In genomic region chr4:140605247-140605646, GRCm38 (mm10) we compare ENCODE assay signal across 11 mouse cellular contexts.
A peak's percentile ranks its signal among the peaks of the same experiment; 100 is the strongest.
DNase-seq lines count a peak whose midpoint lies in the region; ATAC-seq lines count a peak whose summit lies in the region.
"Had no signal": no experiment of that assay in that cellular context is flagged by ENCODE, and none has a peak within 500 bp of the region (broad histone marks: within the 10 kb centered on the region; RNA-seq: fewer than 3 reads in every experiment).

No protein-coding gene starts in this region.

- no peaks in the 10 kb centered on the region; the same call in 1 of the 2 replicates for H3K36me3 ChIP-seq in heart, embryonic 16.5 days (ENCODE audit: control insufficient read depth, insufficient read depth)
- peaks cover 45% of the 10 kb centered on the region for H3K36me3 ChIP-seq in hindbrain, embryonic 14.5 days (replicated peaks; ENCODE audit: control insufficient read depth, insufficient read depth)
- no peaks in the 10 kb centered on the region; the same call in 1 of the 2 replicates for H3K36me3 ChIP-seq in midbrain, embryonic 16.5 days (ENCODE audit: control insufficient read depth, insufficient read depth, low read length)

- 73% methylated on average over 6 of the region's 6 CpGs for WGBS in heart, embryonic 16.5 days
- WGBS in hindbrain, embryonic 14.5 days: 79% methylated on average over 6 of the region's 6 CpGs
- WGBS in midbrain, embryonic 16.5 days: 83% methylated on average over 6 of the region's 6 CpGs

- peak overlapping the region; percentile 8; the same call in 1 of the 2 replicates for H3K9ac ChIP-seq in heart, embryonic 16.5 days (ENCODE audit: low read length)
- H3K9ac ChIP-seq in hindbrain, embryonic 14.5 days: no peak overlapping the region
- H3K9ac ChIP-seq in midbrain, embryonic 16.5 days (ENCODE audit: low read depth, low read length): 0 out of 2 replicates have a peak overlapping the region, but pooled peaks have one; percentile 4
- H3K9ac ChIP-seq: limb, embryonic 15.5 days had no signal

- H3K4me2 ChIP-seq in heart, embryonic 16.5 days (ENCODE audit: low read depth, low read length): no peak overlapping the region
- no peak overlapping the region for H3K4me2 ChIP-seq in hindbrain, embryonic 14.5 days (replicated peaks)
- no peak overlapping the region for H3K4me2 ChIP-seq in midbrain, embryonic 16.5 days (ENCODE audit: low read length)
- H3K4me2 ChIP-seq: limb, embryonic 15.5 days had no signal

- intact Hi-C loops in heart, postnatal 36 days (cut with DNase I): no loop called here

- H3K4me3 ChIP-seq in heart, embryonic 16.5 days (ENCODE audit: low read length): no peak overlapping the region
- no peak overlapping the region for H3K4me3 ChIP-seq in hindbrain, embryonic 14.5 days (replicated peaks; ENCODE audit: low read length)
- no peak overlapping the region for H3K4me3 ChIP-seq in midbrain, embryonic 16.5 days (ENCODE audit: low read depth, low read length)
- H3K4me3 ChIP-seq: limb, embryonic 15.5 days had no signal

- H3K27me3 ChIP-seq in heart, embryonic 16.5 days (ENCODE audit: control insufficient read depth, insufficient read depth, low read length): no peaks in the 10 kb centered on the region
- no peaks in the 10 kb centered on the region for H3K27me3 ChIP-seq in hindbrain, embryonic 14.5 days (ENCODE audit: control insufficient read depth, insufficient read depth, low read length)
- no peaks in the 10 kb centered on the region for H3K27me3 ChIP-seq in midbrain, embryonic 16.5 days (ENCODE audit: control insufficient read depth, insufficient read depth, low read depth, low read length)
- H3K27me3 ChIP-seq: limb, embryonic 15.5 days had no signal

- H3K9me3 ChIP-seq in heart, embryonic 16.5 days (replicated peaks; ENCODE audit: control insufficient read depth, low read length): no peaks in the 10 kb centered on the region
- H3K9me3 ChIP-seq in hindbrain, embryonic 14.5 days (ENCODE audit: control insufficient read depth, low read length): no peaks in the 10 kb centered on the region
- no peaks in the 10 kb centered on the region for H3K9me3 ChIP-seq in midbrain, embryonic 16.5 days (replicated peaks; ENCODE audit: control insufficient read depth, low read length, poor library complexity, severe bottlenecking)
- H3K9me3 ChIP-seq: limb, embryonic 15.5 days had no signal

- ATAC-seq in heart, embryonic 16.5 days (replicated peaks; ENCODE audit: extremely low read depth, insufficient read depth, low FRiP score): no peak
- ATAC-seq in hindbrain, embryonic 14.5 days (ENCODE audit: low FRiP score): no peak
- ATAC-seq in midbrain, embryonic 16.5 days: no peak
- ATAC-seq: CD4-positive, CD25-positive, alpha-beta regulatory T cell, adult 4 months had no signal

- H3K27ac ChIP-seq in heart, embryonic 16.5 days (ENCODE audit: low read length): no peak overlapping the region
- H3K27ac ChIP-seq in hindbrain, embryonic 14.5 days: peak overlapping the region; percentile 43; the same call in 1 of the 2 replicates
- H3K27ac ChIP-seq in midbrain, embryonic 16.5 days (ENCODE audit: low read length): no peak overlapping the region

- H3K4me1 ChIP-seq in heart, embryonic 16.5 days (ENCODE audit: control insufficient read depth, insufficient read depth, low read length): no peaks in the 10 kb centered on the region; the same call in 1 of the 2 replicates
- peaks cover 5% of the 10 kb centered on the region; the same call in 1 of the 2 replicates for H3K4me1 ChIP-seq in hindbrain, embryonic 14.5 days (replicated peaks; ENCODE audit: control insufficient read depth, insufficient read depth, low read length)
- no peaks in the 10 kb centered on the region for H3K4me1 ChIP-seq in midbrain, embryonic 16.5 days (ENCODE audit: control insufficient read depth, insufficient read depth, low read length)

- DNase-seq in heart, postnatal 36 days: no peak
- peak; percentile 75 for DNase-seq in lung, postnatal 10 days
- DNase-seq in lung, postnatal 25 days (ENCODE audit: low spot score): no peak
- peak; percentile 59 for DNase-seq in hindbrain, embryonic 14.5 days (ENCODE audit: low spot score)
- no peak for DNase-seq in thymus, postnatal 14 days
- DNase-seq: cerebellum, adult 18-20 months; kidney, adult 9 months had no signal

Comparison
In these comparisons a context has a peak if more than half of its experiments do, and no peak if none do; other contexts are left out.
1. DNase-seq: peak in lung, postnatal 10 days (single experiment) and hindbrain, embryonic 14.5 days (single experiment); none in heart, postnatal 36 days (0 of 2), lung, postnatal 25 days (single experiment) and thymus, postnatal 14 days (single experiment).